Mouse (Mus musculus) c-Kit-positive CD71-negative TER-119-negative erythroid progenitor cells, embryonic 14.5 days (primary cell): ENCODE results near the gene Adam17.

Experiments
- DNase-seq: peaks from one replicate; pipeline ENCODE4 v3.0.0-alpha.2; 2013; ENCODE audit warnings: low read depth

The Adam17 gene

GRCm38 (mm10) chr12:21353681-21354080 lies 19.8 kb downstream of the Adam17 start:
- no peak for DNase-seq

DNA sequence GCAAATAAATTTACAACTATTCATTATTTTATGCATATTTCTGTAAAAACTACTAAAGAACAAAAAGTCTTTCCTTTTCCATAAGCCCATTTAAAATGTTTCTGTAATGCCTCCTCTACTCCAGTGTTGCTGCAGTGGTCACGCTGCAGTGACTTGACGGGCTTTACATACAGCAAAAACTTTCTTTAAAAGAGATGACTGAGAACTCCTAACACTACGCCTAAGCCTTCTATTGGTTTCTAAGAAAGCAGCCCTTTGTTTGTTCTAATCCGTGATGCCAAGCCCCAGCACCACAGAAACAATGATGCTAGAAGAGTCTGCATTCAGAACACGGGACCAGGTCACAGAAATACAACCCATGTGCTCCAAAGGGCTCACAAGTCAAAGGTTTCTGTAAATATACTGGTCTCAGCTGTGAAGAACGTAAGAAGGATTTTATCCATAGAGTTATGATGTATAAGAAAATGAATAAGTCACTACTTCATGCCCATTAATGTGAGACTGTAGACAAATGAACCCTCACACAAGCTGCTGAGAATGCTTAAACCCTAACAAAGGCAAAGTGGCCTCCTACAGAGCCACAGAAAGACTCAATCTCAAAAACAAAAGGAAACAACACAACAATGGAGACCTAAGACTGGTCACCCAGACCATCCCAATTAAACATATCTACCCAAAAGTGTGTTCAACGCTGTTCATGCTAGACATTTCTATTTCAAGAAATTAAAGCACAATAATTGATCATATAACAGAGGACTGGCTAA lies 23.1 kb downstream of the Adam17 start:
- DNase-seq: no peak

DNA sequence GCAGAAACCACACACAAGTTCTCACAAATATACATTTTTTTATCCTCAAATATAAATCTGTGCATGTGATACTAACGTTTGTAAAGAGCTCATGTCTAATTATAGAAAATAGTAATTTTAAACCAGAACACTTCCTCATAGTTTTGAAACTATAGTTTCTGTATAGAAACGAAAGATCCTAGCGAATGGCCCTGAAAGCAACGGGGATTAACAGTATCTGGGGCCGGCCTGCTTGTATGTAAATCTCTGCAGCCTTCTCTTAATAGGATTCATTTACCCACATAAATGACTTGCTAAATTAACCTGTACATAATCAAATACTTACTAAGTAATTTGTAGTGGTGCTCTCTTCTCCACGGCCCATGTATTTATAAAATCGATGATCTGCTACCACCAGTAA lies 26.5 kb downstream of the Adam17 start:
- DNase-seq: no peak

GRCm38 (mm10) chr12:21340674-21341073 lies 32.8 kb downstream of the Adam17 start:
- no peak for DNase-seq

- DNase-seq: no peak
Observed at GRCm38 (mm10) chr12:21337171-21337570, 36.3 kb downstream of the Adam17 start.

DNA sequence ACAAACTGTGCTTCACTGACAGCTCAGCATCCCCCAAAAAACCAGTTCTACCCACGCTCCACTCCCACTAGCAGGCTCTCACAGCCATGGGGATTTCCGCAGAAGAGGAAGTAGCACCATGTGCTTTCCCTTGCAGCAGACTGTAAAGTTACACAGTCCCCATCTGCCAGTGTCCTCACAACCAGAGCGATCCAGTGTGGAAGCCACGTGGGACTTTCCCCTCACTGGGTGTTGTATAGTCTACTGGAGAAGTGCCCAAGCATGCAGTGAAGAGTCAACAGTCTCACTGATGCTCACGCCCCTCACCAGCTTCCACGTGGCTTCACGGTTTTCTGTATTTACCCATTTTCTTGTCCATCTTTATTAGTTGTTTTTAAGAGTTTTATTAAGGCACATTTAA lies 37.6 kb downstream of the Adam17 start:
- no peak for DNase-seq

DNA sequence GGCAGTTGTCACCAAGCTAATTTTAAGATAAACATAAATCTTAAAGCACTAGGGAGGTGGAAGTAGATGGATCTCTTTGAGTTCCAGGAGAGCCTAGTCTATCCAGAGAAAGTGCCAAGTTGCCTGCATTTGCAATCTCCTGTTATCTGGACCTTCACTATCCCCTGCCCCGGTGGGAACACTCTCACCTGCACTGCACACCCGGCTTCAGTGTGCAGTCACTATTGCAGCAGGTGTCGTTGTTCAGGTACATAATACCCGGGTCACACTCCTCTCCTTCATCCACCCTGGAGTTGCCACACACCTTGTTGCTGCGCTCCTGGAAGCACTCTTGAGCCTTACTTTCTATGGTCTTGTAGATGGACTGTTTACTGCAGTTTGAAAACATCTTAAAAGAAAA lies 39.7 kb downstream of the Adam17 start:
- DNase-seq: no peak

GRCm38 (mm10) chr12:21333021-21333420 lies 40.4 kb downstream of the Adam17 start:
- no peak for DNase-seq

- DNase-seq: no peak
Observed at GRCm38 (mm10) chr12:21331711-21332110, 41.7 kb downstream of the Adam17 start.

GRCm38 (mm10) chr12:21330961-21331576 lies 42.4 kb downstream of the Adam17 start:
- DNase-seq: no peak

- DNase-seq: no peak
Observed at GRCm38 (mm10) chr12:21329661-21330400, 43.6 kb downstream of the Adam17 start.

GRCm38 (mm10) chr12:21326325-21326724 lies 47.1 kb downstream of the Adam17 start:
- no peak for DNase-seq

- DNase-seq: no peak
Observed at GRCm38 (mm10) chr12:21325266-21325665, 48.2 kb downstream of the Adam17 start.

GRCm38 (mm10) chr12:21324101-21324500 lies 49.3 kb downstream of the Adam17 start:
- no peak for DNase-seq

GRCm38 (mm10) chr12:21322856-21323255 lies 50.6 kb downstream of the Adam17 start:
- DNase-seq: no peak

GRCm38 (mm10) chr12:21322296-21322695 lies 51.1 kb downstream of the Adam17 start:
- no peak for DNase-seq

DNA sequence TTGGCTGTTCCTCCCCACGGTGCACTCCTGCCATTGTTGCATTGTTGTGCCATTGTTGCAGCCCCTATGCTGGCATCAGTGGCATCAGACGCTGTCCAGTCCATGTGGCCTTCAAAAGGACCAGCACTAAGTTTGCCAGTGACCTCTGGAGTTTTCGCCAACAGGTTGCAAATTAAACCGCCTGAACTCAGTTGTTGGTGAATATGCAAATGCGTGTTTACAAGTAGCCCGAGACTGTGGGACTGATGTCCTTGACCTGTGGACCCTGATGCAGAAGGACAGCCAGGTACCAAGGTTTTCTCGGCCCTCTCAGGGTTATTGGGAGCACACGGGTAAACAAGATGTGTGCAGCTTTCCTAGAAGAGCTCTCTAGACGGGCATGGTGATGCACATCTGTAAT lies 52.3 kb downstream of the Adam17 start:
- no peak for DNase-seq

- DNase-seq: no peak
Observed at GRCm38 (mm10) chr12:21320317-21320716, 53.1 kb downstream of the Adam17 start.

GRCm38 (mm10) chr12:21318143-21318895 lies 55.1 kb downstream of the Adam17 start:
- peak; percentile 64 for DNase-seq

GRCm38 (mm10) chr12:21316869-21317265 lies 56.6 kb downstream of the Adam17 start:
- DNase-seq: no peak

- peak; percentile 67 for DNase-seq
Observed at GRCm38 (mm10) chr12:21315923-21316868, 57.2 kb downstream of the Adam17 start, which contains the start of gene Iah1. Gene Iah1 (plus strand): TSS chr12:21316389.
